Mouse (Mus musculus) spleen, postnatal 36 days (tissue): ENCODE measurements around the gene Tln2.

Experiments
- DNase-seq, 2 experiments: peaks; one replicate each; pipeline ENCODE4 v3.0.0; 2022; ENCODE audit warnings: low spot score in 2 of 2, mixed read lengths in 1 of 2

Gene Tln2

GRCm38 (mm10) chr9:67274296-67274695, 285.2 kb downstream of the Tln2 start:
- no peak for DNase-seq

- DNase-seq, result no peak
Measured at GRCm38 (mm10) chr9:67273362-67273761, 286.1 kb downstream of the Tln2 start.

GRCm38 (mm10) chr9:67270734-67271133, 288.8 kb downstream of the Tln2 start:
- DNase-seq, result no peak

GRCm38 (mm10) chr9:67270061-67270595, 289.4 kb downstream of the Tln2 start:
- DNase-seq, result no peak

- no peak for DNase-seq
Measured at GRCm38 (mm10) chr9:67267276-67267990, 292.1 kb downstream of the Tln2 start.

- no peak for DNase-seq
Measured at GRCm38 (mm10) chr9:67265513-67265912, 294.0 kb downstream of the Tln2 start.

- DNase-seq, result no peak
Measured at GRCm38 (mm10) chr9:67264896-67265295, 294.6 kb downstream of the Tln2 start.

- no peak for DNase-seq
Measured at GRCm38 (mm10) chr9:67260835-67261599, 298.5 kb downstream of the Tln2 start.

GRCm38 (mm10) chr9:67250141-67250540, 309.4 kb downstream of the Tln2 start:
- DNase-seq, result no peak

GRCm38 (mm10) chr9:67247365-67247950, 312.0 kb downstream of the Tln2 start:
- no peak for DNase-seq

GRCm38 (mm10) chr9:67245265-67245664, 314.2 kb downstream of the Tln2 start:
- no peak for DNase-seq

- no peak for DNase-seq
Measured at GRCm38 (mm10) chr9:67241683-67242082, 317.8 kb downstream of the Tln2 start.

GRCm38 (mm10) chr9:67240456-67240855, 319.0 kb downstream of the Tln2 start:
- no peak for DNase-seq

- DNase-seq, result no peak
Measured at GRCm38 (mm10) chr9:67236987-67237386, 322.5 kb downstream of the Tln2 start.

- no peak for DNase-seq
Measured at GRCm38 (mm10) chr9:67235441-67236217, 323.9 kb downstream of the Tln2 start.

GRCm38 (mm10) chr9:67229033-67229432, 330.5 kb downstream of the Tln2 start:
- no peak for DNase-seq

GRCm38 (mm10) chr9:67220388-67220787, 339.1 kb downstream of the Tln2 start:
- DNase-seq, result no peak

GRCm38 (mm10) chr9:67218001-67218400, 341.5 kb downstream of the Tln2 start:
- DNase-seq, result no peak

- DNase-seq, result no peak
Measured at GRCm38 (mm10) chr9:67214191-67214985, 345.1 kb downstream of the Tln2 start.

GRCm38 (mm10) chr9:67213275-67213674, 346.2 kb downstream of the Tln2 start:
- no peak for DNase-seq

- DNase-seq, result no peak
Measured at GRCm38 (mm10) chr9:67211220-67211619, 348.3 kb downstream of the Tln2 start.
